Mouse (Mus musculus) ovary, postnatal 36 days (tissue): ENCODE measurements around the gene Syndig1.

Experiments used
- DNase-seq: peaks from one replicate; pipeline ENCODE4 v3.0.0; 2022; ENCODE audit warnings: low spot score, mixed read lengths

The Syndig1 gene

GRCm38 (mm10) chr2:149873346-149873745, 44.3 kb downstream of the Syndig1 start:
- no peak for DNase-seq

- DNase-seq = no peak
Measured at GRCm38 (mm10) chr2:149877954-149878353, 48.9 kb downstream of the Syndig1 start.

DNA sequence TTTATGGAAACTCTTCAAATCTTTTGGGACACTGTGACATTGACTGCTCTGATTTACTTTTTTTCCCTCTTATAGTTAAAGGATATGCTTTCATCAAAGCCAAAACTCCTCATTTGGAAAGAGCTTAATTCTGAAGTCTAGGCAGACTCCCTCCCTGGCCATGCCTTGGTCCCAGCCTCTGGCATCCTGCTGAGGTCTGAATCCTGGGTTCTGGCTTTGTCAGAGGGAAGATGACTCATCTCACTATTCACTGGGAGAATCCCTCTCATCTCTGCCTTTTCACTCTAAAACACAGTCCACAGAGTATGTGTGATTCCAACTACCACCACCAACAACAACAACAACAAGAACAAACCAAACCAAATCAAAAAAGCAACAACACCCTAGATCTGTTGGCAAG, 58.6 kb downstream of the Syndig1 start:
- DNase-seq = no peak

DNA sequence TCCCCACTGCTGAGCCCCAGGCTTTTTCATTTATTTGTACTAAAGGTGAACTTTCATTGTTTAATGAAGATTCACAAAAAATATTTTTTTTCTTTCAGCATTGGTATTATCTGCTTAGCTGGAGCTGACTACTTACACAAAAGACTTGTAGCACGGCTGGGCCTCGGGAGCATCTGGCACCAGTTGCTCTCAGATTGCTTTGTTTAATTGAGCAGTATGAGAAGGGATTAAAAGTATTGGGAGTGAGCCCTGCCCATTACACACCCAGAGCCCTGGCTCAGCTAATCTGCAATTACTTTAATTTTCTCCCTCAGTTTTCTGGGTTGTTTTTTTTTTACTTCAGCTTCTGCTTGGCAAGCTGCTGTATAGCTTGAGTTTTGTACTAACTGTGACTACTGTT, 62.6 kb downstream of the Syndig1 start:
- DNase-seq = no peak

GRCm38 (mm10) chr2:149896337-149896736, 67.3 kb downstream of the Syndig1 start:
- DNase-seq = no peak

DNA sequence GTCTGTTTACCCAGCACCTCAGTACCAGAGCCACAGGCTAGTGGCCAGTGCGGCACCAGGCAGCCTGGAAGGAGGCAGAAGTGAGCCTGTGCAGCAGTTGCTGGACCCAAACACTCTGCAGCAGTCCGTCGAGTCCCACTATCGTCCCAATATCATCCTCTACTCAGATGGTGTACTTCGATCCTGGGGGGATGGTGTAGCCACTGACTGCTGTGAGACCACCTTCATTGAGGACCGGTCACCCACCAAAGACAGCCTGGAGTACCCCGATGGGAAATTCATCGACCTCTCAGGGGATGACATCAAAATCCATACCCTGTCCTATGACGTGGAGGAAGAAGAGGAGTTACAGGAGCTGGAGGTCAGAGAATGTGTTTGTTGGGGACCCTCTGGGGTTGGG, 70.6 kb downstream of the Syndig1 start:
- no peak for DNase-seq

DNA sequence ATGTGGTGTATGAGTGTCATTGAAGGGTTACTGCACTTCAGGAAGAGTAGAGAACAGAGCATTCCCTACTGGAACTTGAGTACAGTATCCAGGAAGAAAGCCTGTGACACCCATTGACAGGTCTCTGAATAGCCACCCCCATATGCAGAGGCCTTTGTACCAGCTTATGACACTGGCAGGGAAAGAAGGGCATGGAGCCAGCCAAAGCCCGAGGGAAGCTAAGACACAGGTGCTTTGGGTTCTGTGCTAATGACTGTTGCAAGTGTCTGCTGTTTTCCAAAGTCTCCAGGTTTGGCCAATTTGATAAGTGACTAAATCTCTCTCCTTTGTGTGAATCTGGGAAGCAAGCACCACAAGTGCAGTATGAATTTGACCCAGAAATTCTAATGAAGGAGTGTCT, 71.6 kb downstream of the Syndig1 start:
- no peak for DNase-seq

- no peak for DNase-seq
Measured at GRCm38 (mm10) chr2:149904405-149904804, 75.4 kb downstream of the Syndig1 start.

GRCm38 (mm10) chr2:149906694-149907093, 77.7 kb downstream of the Syndig1 start:
- DNase-seq = no peak

DNA sequence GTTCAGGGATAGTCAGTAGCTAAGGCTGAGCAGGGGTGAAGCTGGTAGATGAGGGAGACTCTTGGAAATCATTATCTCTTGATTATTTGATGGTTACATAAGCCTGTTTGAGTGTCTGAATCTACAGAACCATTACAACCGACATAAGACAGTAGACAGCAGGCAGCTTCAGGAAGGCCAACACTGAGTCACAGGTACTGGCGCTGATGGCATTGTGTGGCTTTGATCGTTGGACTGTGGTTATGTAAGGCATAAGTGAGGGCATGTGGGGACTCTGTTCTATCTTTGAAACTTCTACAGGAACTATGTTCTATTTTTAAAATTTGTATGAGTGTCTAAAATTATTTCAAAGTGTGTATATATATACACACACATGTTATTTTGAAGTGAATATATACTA, 88.2 kb downstream of the Syndig1 start:
- no peak for DNase-seq

DNA sequence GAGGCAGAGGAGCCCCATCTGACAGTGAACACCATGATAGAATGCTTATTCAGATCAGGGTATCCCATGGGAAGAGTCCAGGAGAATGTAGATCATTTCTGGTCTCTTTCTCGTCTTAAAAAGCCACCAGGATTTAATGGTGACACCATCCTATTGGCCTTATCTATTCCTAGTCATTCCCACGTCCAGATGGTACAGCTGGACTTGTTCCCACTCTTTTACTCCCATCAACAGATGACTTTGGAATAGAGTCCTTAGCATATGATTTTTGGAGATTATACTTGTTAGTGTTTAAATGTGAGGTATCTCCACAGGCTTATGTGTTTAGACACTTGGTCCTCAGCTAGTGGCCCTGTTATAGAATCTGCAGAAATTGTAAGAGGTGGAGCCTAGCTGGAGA, 94.5 kb downstream of the Syndig1 start:
- DNase-seq = no peak

DNA sequence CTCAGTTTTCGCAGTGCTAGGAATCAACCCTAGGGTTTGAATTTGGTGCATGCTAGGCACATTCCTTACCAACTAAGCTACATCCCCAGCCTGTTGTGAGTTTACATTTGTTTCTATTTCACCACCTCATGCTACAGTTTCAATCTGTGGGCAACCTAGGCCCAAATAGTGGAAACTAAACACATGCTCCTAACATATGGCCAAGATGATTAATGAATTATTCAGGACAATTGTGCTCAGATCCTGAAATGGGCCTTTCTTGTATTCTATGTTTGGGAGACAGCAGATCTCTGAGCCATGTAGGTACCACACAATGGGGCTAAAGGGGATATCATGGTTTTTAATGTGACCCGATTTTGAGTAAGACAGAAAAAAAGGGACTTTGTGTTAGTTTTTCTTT, 96.9 kb downstream of the Syndig1 start:
- DNase-seq = no peak

DNA sequence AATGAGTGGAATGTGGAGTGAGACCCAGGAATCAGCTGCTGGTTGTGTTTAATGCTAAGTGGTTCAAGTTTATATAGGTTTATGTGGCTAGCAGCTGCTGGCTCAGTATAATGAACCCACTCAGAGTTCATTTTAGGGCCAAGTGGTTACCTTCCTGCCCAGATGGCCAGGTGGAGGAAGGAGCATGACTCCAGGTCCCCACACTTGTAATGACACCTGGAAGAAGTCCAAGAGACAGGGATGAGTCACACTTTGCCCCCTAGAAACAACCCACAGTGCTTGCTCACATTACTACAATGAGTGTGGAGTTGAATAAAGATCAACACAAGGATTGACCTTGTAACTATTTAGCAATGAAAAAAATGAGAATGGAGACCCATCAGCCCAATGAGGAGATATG, 98.0 kb downstream of the Syndig1 start:
- DNase-seq = no peak

DNA sequence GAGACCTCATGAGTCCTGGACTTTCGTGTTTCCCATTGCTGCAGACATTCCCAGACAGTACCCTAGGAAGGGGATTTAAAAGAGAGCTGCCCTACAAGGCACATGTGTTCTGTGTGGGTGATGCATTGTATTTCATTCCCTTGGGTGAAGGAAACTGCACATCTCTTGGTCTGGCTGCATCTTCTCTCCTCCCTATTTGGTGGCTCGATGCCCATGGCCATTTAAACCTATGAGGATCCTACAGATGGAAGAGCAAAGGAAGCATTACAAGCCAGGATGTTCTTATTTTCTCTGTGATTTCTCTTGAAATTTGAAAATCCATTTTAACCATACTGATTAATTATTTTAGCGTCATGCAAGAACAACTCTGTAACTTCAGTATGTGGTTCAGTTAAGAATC, 98.5 kb downstream of the Syndig1 start:
- DNase-seq = no peak

DNA sequence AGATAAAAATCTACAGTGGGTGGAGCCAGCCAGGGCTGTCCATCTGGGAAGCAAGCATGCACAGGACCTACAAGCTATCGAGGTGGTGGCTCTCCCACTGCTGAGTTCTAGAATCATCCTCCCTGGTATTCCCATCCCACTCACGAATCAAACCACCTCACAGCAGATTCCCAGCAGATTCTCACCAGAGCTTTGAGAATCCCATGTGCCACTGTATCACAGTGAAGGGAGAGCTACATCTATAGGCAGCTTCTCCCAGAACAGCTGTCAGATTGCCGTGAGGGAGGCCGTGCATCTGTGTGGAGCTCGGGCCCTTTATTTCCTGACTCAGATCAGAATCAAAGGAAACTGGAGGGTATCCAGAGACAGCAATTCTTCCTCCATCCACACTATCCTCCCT, 101.0 kb downstream of the Syndig1 start:
- DNase-seq = no peak

GRCm38 (mm10) chr2:149931111-149931510, 102.1 kb downstream of the Syndig1 start:
- no peak for DNase-seq

- DNase-seq = no peak
Measured at GRCm38 (mm10) chr2:149932095-149932494, 103.1 kb downstream of the Syndig1 start.

DNA sequence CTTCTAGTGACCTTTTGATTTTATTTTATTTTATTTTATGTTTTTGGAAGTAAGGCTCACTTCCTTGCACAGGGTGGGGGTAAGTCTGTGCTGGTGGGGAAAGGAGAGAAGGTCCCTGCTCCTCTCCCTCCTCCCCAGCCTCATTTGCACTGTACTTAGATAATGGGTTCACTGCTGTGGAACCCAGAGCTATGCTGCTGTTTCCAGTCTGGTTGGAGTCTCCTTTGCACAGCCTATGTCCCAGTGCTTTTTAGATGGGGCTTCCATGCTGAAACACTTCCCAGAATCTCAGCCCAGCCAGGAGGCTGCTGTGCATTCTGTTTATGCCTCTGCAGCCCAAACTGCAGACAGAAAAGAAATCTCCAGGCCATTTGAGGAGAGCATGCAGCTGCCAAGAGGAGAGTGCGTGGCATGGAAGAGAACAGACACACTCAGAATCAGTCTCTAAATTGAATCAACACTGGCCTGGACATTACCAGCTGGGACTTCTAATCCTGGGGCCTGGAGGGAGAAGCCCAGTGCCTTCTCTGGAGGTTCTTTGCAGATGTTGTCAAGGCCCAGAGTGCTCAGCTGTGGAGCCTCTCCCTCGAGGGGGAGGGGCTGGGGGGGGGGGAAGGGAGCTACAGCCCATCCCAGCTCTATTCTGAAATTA, 104.4 kb downstream of the Syndig1 start:
- no peak for DNase-seq

- no peak for DNase-seq
Measured at GRCm38 (mm10) chr2:149934139-149934538, 105.1 kb downstream of the Syndig1 start.

DNA sequence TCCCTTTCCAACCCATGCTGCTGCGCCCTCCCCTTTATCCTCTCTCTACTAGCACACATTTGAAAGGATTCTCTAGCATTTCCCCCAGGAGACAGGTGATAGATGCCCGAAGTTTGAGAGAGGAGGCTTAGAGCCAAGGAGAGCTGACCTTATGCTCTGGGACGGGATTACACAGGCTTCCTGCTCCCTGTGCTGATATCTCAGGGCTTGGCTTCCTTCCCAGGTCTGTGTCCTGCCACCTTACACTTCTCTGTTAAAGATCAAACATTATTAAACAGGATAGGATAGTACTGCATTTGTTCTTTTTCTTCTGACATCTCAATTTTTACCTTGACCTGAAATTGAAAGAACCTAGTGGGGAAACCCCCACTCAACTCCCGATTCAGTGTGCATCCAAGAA, 109.8 kb downstream of the Syndig1 start:
- no peak for DNase-seq

GRCm38 (mm10) chr2:149939586-149939985, 110.6 kb downstream of the Syndig1 start:
- DNase-seq = no peak

GRCm38 (mm10) chr2:149950641-149951040, 121.6 kb downstream of the Syndig1 start:
- DNase-seq = no peak

GRCm38 (mm10) chr2:149971014-149971413, 142.0 kb downstream of the Syndig1 start:
- DNase-seq = no peak

DNA sequence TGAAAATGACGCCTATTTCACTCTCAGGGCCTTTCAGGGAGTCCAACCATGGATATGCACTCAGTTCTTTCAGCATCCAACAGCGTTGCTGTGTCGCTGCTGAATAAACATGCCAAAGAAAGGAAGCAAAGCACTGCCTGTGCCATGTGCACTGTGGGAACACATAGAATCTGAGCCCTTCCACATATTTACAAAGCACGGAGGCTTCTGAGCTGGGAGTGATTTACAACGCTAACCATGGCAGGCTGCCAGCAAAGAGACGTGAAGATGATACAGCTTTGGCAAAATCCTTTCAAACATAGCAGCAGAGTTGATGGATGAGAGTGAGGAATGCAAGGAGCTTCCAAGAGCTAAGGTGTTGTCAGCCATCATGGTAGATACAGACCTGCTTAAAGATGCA, 144.6 kb downstream of the Syndig1 start:
- DNase-seq = no peak

GRCm38 (mm10) chr2:149980419-149980818, 151.4 kb downstream of the Syndig1 start:
- no peak for DNase-seq
